8 mouse cellular contexts compared by ENCODE assay signal in the genomic region with DNA sequence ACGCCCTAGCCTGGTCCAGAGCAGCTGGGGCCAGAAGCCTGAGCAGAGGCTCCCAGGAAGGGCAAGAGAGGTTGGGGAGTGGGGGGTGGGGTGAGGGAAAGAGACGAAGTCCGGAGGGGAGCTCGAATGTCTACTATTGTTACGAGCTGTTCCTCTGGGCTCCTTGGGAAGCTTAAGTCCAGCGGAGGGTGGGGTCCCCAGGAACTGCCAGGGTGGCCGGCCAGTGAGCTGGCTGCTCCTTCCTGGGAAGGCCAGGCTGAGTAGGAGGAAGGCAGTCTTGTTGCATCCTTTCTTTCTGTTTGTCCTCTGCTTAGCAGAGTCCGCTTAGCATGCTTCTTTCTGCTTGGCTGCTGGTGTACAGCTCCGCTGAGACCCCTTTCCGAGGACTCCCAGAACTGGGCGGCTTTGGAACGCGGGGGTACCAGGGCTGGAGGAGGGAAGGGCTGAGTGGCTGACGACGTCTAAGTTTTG. TPM values are rescaled to one million over a fixed set of nuclear protein-coding genes. Genes with fewer than 3 reads are reported as not detected.
DNase-seq lines count a peak whose midpoint lies in the region; ATAC-seq lines count a peak whose summit lies in the region.

No protein-coding gene starts in this region.

- H3K9me3 ChIP-seq in megakaryocyte, embryonic 14.5 days = no peaks in the 10 kb centered on the region
- H3K9me3 ChIP-seq in limb, embryonic 15.5 days = no peaks in the 10 kb centered on the region
- no peaks in the 10 kb centered on the region for H3K9me3 ChIP-seq in neural tube, embryonic 13.5 days

- peak overlapping the region; percentile 90 for H3K4me3 ChIP-seq in megakaryocyte, embryonic 14.5 days (replicated peaks)
- no peak overlapping the region for H3K4me3 ChIP-seq in limb, embryonic 15.5 days
- peak overlapping the region; percentile 27; the same call in 1 of the 2 replicates for H3K4me3 ChIP-seq in neural tube, embryonic 13.5 days

- no peak for ATAC-seq in megakaryocyte, adult 5-6 weeks (ENCODE audit: poor library complexity, severe bottlenecking)
- no peak for ATAC-seq in limb, embryonic 15.5 days (ENCODE audit: insufficient number of reproducible peaks, low FRiP score, low TSS enrichment, low read depth)
- no peak for ATAC-seq in neural tube, embryonic 13.5 days (ENCODE audit: low read depth)

- peaks cover 79% of the 10 kb centered on the region for H3K4me1 ChIP-seq in megakaryocyte, embryonic 14.5 days
- peaks cover 81% of the 10 kb centered on the region for H3K4me1 ChIP-seq in limb, embryonic 15.5 days
- H3K4me1 ChIP-seq in neural tube, embryonic 13.5 days (replicated peaks) = peaks cover 85% of the 10 kb centered on the region

- WGBS in limb, embryonic 15.5 days = 38% methylated on average over 15 of the region's 15 CpGs
- WGBS in neural tube, embryonic 13.5 days = 6% methylated on average over 15 of the region's 15 CpGs

- H3K4me2 ChIP-seq in limb, embryonic 15.5 days = peak overlapping the region; percentile 15; the same call in 1 of the 2 replicates
- H3K4me2 ChIP-seq in neural tube, embryonic 13.5 days = peak overlapping the region; percentile 53

- no peak overlapping the region for H3K9ac ChIP-seq in limb, embryonic 15.5 days
- peak overlapping the region; percentile 60 for H3K9ac ChIP-seq in neural tube, embryonic 13.5 days

- intact Hi-C loops in gastrocnemius, postnatal 36 days (cut with DNase I) = no loop called here

- no peaks in the 10 kb centered on the region for H3K27me3 ChIP-seq in megakaryocyte, embryonic 14.5 days (replicated peaks)
- peaks cover 32% of the 10 kb centered on the region for H3K27me3 ChIP-seq in limb, embryonic 15.5 days
- H3K27me3 ChIP-seq in neural tube, embryonic 13.5 days = peaks cover 56% of the 10 kb centered on the region

- H3K27ac ChIP-seq in limb, embryonic 15.5 days = peak overlapping the region; percentile 12; the same call in 1 of the 2 replicates
- H3K27ac ChIP-seq in neural tube, embryonic 13.5 days (replicated peaks) = peak overlapping the region; percentile 95

- peaks cover 34% of the 10 kb centered on the region for H3K36me3 ChIP-seq in megakaryocyte, embryonic 14.5 days (replicated peaks; ENCODE audit: low read length)
- peaks cover 29% of the 10 kb centered on the region for H3K36me3 ChIP-seq in limb, embryonic 15.5 days
- no peaks in the 10 kb centered on the region for H3K36me3 ChIP-seq in neural tube, embryonic 13.5 days

- peak; percentile 42 to 57 for DNase-seq in gastrocnemius, postnatal 36 days
- no peak for DNase-seq in adrenal gland, adult 2 months
- no peak for DNase-seq in layer of hippocampus, adult 9-11 months
- no peak for DNase-seq in urinary bladder, postnatal 36 days (ENCODE audit: low spot score in 2 of 2)

RNA-seq across cellular contexts. Expression of a gene that starts 6.8 kb away (rescaled TPM):
- polyA plus RNA-seq in megakaryocyte, embryonic 14.5 days (2012; ENCODE audit: insufficient read depth, low replicate concordance) = 347 and 510 TPM in 2 replicates
- total RNA-seq in megakaryocyte, adult 5-6 weeks (2015) = 69.0 and 69.9 TPM in 2 replicates
- 60.3 and 62.0 TPM in 2 replicates for total RNA-seq in megakaryocyte, adult 5-6 weeks (2017)
- 1 to 10 TPM in 1 of 2 experiments, under 1 TPM in 1; 0.96 to 1.4 TPM for total RNA-seq in gastrocnemius, postnatal 36 days (2021)
- 5.6 and 6.0 TPM in 2 replicates for polyA plus RNA-seq in limb, embryonic 15.5 days (2015; fragmentation: Nextera tagmentation; extraction: Ambion mirVana)
- polyA plus RNA-seq in neural tube, embryonic 13.5 days (2015; fragmentation: Nextera tagmentation; extraction: Ambion mirVana) = 2.8 and 3.6 TPM in 2 replicates
- 1 to 10 TPM; 2.7 to 4.4 TPM for total RNA-seq in adrenal gland, adult 2 months (2021)
- 8.2 and 10.9 TPM in 2 replicates for polyA plus RNA-seq in adrenal gland, adult 2 months (2012; rRNA removed)

RNA-seq across cellular contexts. Expression of a gene that starts 14.7 kb away (rescaled TPM):
- polyA plus RNA-seq in megakaryocyte, embryonic 14.5 days (2012; ENCODE audit: insufficient read depth, low replicate concordance) = 2.7 and 19.7 TPM in 2 replicates
- total RNA-seq in megakaryocyte, adult 5-6 weeks (2015) = 40.4 and 45.2 TPM in 2 replicates
- total RNA-seq in megakaryocyte, adult 5-6 weeks (2017) = 20.6 and 25.5 TPM in 2 replicates
- 1 to 10 TPM in 1 of 2 experiments, not detected in 1; 1.0 TPM for total RNA-seq in gastrocnemius, postnatal 36 days (2021)
- polyA plus RNA-seq in limb, embryonic 15.5 days (2015; fragmentation: Nextera tagmentation; extraction: Ambion mirVana) = 3.8 and 5.5 TPM in 2 replicates
- 1.4 and 2.2 TPM in 2 replicates for polyA plus RNA-seq in neural tube, embryonic 13.5 days (2015; fragmentation: Nextera tagmentation; extraction: Ambion mirVana)
- total RNA-seq in adrenal gland, adult 2 months (2021) = under 1 TPM in 1 of 2 experiments, not detected in 1; 0.59 TPM
- 0.26 and 0.76 TPM in 2 replicates for polyA plus RNA-seq in adrenal gland, adult 2 months (2012; rRNA removed)

RNA-seq across cellular contexts. Expression of a gene that starts 20.4 kb away (rescaled TPM):
- polyA plus RNA-seq in megakaryocyte, embryonic 14.5 days (2012; ENCODE audit: insufficient read depth, low replicate concordance) = 144 and 266 TPM in 2 replicates
- total RNA-seq in megakaryocyte, adult 5-6 weeks (2015) = 42.8 and 43.0 TPM in 2 replicates
- 31.8 and 36.8 TPM in 2 replicates for total RNA-seq in megakaryocyte, adult 5-6 weeks (2017)
- 10 to 100 TPM; 18.1 to 20.1 TPM for total RNA-seq in gastrocnemius, postnatal 36 days (2021)
- polyA plus RNA-seq in limb, embryonic 15.5 days (2015; fragmentation: Nextera tagmentation; extraction: Ambion mirVana) = 13.5 and 13.8 TPM in 2 replicates
- 14.1 and 15.1 TPM in 2 replicates for polyA plus RNA-seq in neural tube, embryonic 13.5 days (2015; fragmentation: Nextera tagmentation; extraction: Ambion mirVana)
- total RNA-seq in adrenal gland, adult 2 months (2021) = 10 to 100 TPM; 78.4 to 80.7 TPM
- 98.7 and 120 TPM in 2 replicates for polyA plus RNA-seq in adrenal gland, adult 2 months (2012; rRNA removed)

RNA-seq across cellular contexts. Expression of a gene that starts 22.0 kb away (rescaled TPM):
- polyA plus RNA-seq in megakaryocyte, embryonic 14.5 days (2012; ENCODE audit: insufficient read depth, low replicate concordance) = 107 and 120 TPM in 2 replicates
- total RNA-seq in megakaryocyte, adult 5-6 weeks (2015) = 29.5 and 35.9 TPM in 2 replicates
- 37.6 and 40.4 TPM in 2 replicates for total RNA-seq in megakaryocyte, adult 5-6 weeks (2017)
- total RNA-seq in gastrocnemius, postnatal 36 days (2021) = 10 to 100 TPM; 39.8 to 43.3 TPM
- 63.3 and 64.5 TPM in 2 replicates for polyA plus RNA-seq in limb, embryonic 15.5 days (2015; fragmentation: Nextera tagmentation; extraction: Ambion mirVana)
- polyA plus RNA-seq in neural tube, embryonic 13.5 days (2015; fragmentation: Nextera tagmentation; extraction: Ambion mirVana) = 53.6 and 55.5 TPM in 2 replicates
- 10 to 100 TPM; 57.0 to 68.5 TPM for total RNA-seq in adrenal gland, adult 2 months (2021)
- polyA plus RNA-seq in adrenal gland, adult 2 months (2012; rRNA removed) = 150 and 160 TPM in 2 replicates

RNA-seq across cellular contexts. Expression of a gene that starts 45.5 kb away (rescaled TPM):
- polyA plus RNA-seq in megakaryocyte, embryonic 14.5 days (2012; ENCODE audit: insufficient read depth, low replicate concordance) = 106 and 333 TPM in 2 replicates
- total RNA-seq in megakaryocyte, adult 5-6 weeks (2015) = 86.1 and 87.5 TPM in 2 replicates
- 62.7 and 65.3 TPM in 2 replicates for total RNA-seq in megakaryocyte, adult 5-6 weeks (2017)
- 1 to 10 TPM; 5.6 to 9.3 TPM for total RNA-seq in gastrocnemius, postnatal 36 days (2021)
- polyA plus RNA-seq in limb, embryonic 15.5 days (2015; fragmentation: Nextera tagmentation; extraction: Ambion mirVana) = 80.6 and 81.7 TPM in 2 replicates
- 32.5 and 37.7 TPM in 2 replicates for polyA plus RNA-seq in neural tube, embryonic 13.5 days (2015; fragmentation: Nextera tagmentation; extraction: Ambion mirVana)
- total RNA-seq in adrenal gland, adult 2 months (2021) = 10 to 100 TPM; 24.9 to 34.8 TPM
- polyA plus RNA-seq in adrenal gland, adult 2 months (2012; rRNA removed) = 13.7 and 27.0 TPM in 2 replicates

Comparison
In these comparisons a context has a peak if more than half of its experiments do, and no peak if none do; other contexts are left out.
1. DNase-seq: peak in gastrocnemius, postnatal 36 days (2 of 2); none in adrenal gland, adult 2 months (single experiment), layer of hippocampus, adult 9-11 months (single experiment) and urinary bladder, postnatal 36 days (0 of 2).
2. RNA of a gene that starts 6.8 kb away (polyA plus RNA-seq): 347 to 510 TPM in megakaryocyte, embryonic 14.5 days; 8.2 to 10.9 TPM in adrenal gland, adult 2 months, 5.6 to 6.0 TPM in limb, embryonic 15.5 days and 2.8 to 3.6 TPM in neural tube, embryonic 13.5 days; every median in the first group is over 10 times any median in the second.